Mouse (Mus musculus): ENCODE results near the gene Apon. TPM values are rescaled to one million over a fixed set of nuclear protein-coding genes. Genes with fewer than 3 reads are reported as not detected.

Gene Apon
- polyA plus RNA-seq, 2 experiments, result 0.30 to 0.72 TPM

DNA sequence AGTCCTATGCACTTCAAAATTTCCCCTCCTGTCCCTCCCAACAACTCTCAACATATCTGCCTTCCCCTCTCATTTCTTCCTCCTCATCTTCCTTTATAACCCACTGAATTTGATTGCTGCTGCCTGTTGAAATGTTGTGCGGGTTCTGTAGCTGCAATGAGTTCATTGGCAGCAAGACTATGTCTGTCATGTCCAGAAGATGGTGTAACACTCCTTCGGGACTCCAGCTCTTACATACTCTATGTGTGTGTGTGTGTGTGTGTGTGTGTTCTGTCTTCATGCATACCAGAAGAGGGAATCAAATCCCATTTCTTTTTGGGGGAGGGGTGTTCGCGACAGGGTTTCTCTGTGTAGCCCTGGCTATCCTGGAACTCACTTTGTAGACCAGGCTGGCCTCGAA, 38.9 kb upstream of the Apon start:
- no peaks in the 10 kb centered on the region for H3K36me3 ChIP-seq (ENCODE audit: control insufficient read depth, insufficient read depth, low read length)
- no peak for ATAC-seq (ENCODE audit: low FRiP score, low read depth)
- H3K27ac ChIP-seq (replicated peaks; ENCODE audit: low read depth, low read length), result no peak overlapping the region
- DNase-seq (ENCODE audit: low spot score), result no peak
- no peak overlapping the region for H3K9ac ChIP-seq (ENCODE audit: low read depth, low read length, severe bottlenecking)
- peaks cover 5% of the 10 kb centered on the region for H3K4me1 ChIP-seq (ENCODE audit: control insufficient read depth, insufficient read depth, low read length)
- 81% methylated on average over 5 of the region's 5 CpGs for WGBS
- no peaks in the 10 kb centered on the region for H3K9me3 ChIP-seq (ENCODE audit: control insufficient read depth, low read length)
- H3K4me3 ChIP-seq (replicated peaks; ENCODE audit: low read length), result no peak overlapping the region
- no peak overlapping the region for H3K4me2 ChIP-seq (replicated peaks; ENCODE audit: low read depth, low read length, severe bottlenecking)
- no peaks in the 10 kb centered on the region for H3K27me3 ChIP-seq (ENCODE audit: control insufficient read depth, insufficient read depth, low read length)
- no peak for TF ChIP-seq POLR2A (IDR thresholded peaks at IDR 0.05; ENCODE audit: borderline replicate concordance, extremely low read depth, insufficient read depth, insufficient read length)

DNA sequence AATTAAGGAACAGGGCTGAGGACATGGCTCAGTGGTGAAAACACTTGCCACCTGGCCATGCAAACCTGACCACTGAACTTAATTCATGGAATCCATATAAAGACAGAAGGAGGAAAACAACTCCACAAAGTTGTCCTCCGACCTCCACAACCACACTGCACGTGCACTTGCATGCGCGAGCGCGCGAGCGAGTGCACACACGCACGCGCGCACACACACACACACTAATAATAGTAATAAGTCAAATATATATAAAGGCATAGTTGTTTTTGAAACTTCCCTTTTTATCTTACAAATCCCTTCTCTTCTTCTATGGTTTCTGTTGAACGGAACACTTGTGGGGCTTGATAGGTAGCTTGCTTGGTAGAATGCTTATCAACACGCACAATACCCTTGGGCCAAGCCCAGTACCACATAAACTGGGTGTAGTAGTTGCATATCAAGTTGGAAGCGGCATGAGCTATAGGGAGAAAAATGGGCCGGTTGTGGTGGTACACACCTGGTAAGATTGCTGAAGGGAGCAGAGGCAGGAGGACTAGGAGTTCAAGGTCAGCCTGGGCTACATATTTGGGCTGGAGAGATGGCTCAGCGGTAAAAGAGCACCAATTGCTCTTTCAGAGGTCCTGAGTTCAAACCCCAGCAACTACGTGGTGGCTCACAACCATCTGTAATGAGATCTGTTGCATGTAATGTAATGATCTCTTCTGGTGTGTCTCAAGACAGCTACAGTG, 35.3 kb upstream of the Apon start:
- H3K9me3 ChIP-seq (ENCODE audit: control insufficient read depth, low read length), result no peaks in the 10 kb centered on the region
- H3K9ac ChIP-seq (ENCODE audit: low read depth, low read length, severe bottlenecking), result no peak overlapping the region
- no peak for ATAC-seq (ENCODE audit: low FRiP score, low read depth)
- H3K36me3 ChIP-seq (ENCODE audit: control insufficient read depth, insufficient read depth, low read length), result no peaks in the 10 kb centered on the region
- H3K4me2 ChIP-seq (replicated peaks; ENCODE audit: low read depth, low read length, severe bottlenecking), result no peak overlapping the region
- H3K4me3 ChIP-seq (replicated peaks; ENCODE audit: low read length), result no peak overlapping the region
- no peaks in the 10 kb centered on the region for H3K27me3 ChIP-seq (ENCODE audit: control insufficient read depth, insufficient read depth, low read length)
- no peak overlapping the region for H3K27ac ChIP-seq (replicated peaks; ENCODE audit: low read depth, low read length)
- DNase-seq (ENCODE audit: low spot score), result no peak
- WGBS, result 94% methylated on average over 18 of the region's 18 CpGs
- TF ChIP-seq POLR2A (IDR thresholded peaks at IDR 0.05; ENCODE audit: borderline replicate concordance, extremely low read depth, insufficient read depth, insufficient read length), result no peak
- H3K4me1 ChIP-seq (ENCODE audit: control insufficient read depth, insufficient read depth, low read length), result no peaks in the 10 kb centered on the region

DNA sequence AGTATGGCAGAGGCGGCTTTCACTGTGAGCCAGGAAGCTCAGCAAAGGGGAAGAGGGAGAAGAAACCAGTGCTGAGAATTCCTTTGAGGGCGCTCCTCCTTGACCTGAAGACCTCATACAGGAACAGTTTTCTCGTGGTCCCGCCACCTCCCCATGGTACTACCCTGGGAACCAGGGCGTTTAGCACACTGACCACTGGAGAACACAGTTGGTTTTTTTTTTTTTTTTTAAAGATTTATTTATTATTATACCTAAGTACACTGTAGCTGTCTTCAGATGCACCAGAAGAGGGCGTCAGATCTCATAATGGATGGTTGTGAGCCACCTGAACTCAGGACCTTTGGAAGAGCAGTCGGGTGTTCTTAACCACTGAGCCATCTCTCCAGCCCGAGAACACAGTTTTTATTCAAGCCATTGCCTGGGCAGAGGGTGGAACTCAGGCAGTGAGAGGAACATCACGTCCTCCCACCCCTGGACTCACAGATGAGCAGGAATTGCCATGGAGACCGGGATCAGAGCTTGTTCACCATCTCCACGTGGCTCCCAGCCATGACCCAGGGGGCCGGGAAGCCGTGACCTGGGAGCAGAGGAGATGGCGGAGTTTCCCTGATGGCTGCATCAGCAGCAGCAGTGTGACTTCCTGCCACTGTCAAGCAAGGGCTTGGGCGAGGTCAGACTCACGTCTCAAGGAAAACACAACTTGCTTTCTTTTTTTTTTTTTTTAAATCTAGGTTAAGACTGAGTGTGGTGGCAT, 32.2 kb upstream of the Apon start:
- no peaks in the 10 kb centered on the region for H3K9me3 ChIP-seq (ENCODE audit: control insufficient read depth, low read length)
- no peak overlapping the region for H3K9ac ChIP-seq (ENCODE audit: low read depth, low read length, severe bottlenecking)
- no peak for TF ChIP-seq POLR2A (IDR thresholded peaks at IDR 0.05; ENCODE audit: borderline replicate concordance, extremely low read depth, insufficient read depth, insufficient read length)
- H3K4me3 ChIP-seq (replicated peaks; ENCODE audit: low read length), result no peak overlapping the region
- H3K27me3 ChIP-seq (ENCODE audit: control insufficient read depth, insufficient read depth, low read length), result no peaks in the 10 kb centered on the region
- no peak for ATAC-seq (ENCODE audit: low FRiP score, low read depth)
- H3K4me1 ChIP-seq (ENCODE audit: control insufficient read depth, insufficient read depth, low read length), result peaks cover 11% of the 10 kb centered on the region
- H3K4me2 ChIP-seq (replicated peaks; ENCODE audit: low read depth, low read length, severe bottlenecking), result no peak overlapping the region
- H3K27ac ChIP-seq (replicated peaks; ENCODE audit: low read depth, low read length), result no peak overlapping the region
- no peak for DNase-seq (ENCODE audit: low spot score)
- H3K36me3 ChIP-seq (ENCODE audit: control insufficient read depth, insufficient read depth, low read length), result no peaks in the 10 kb centered on the region
- WGBS, result 59% methylated on average over 16 of the region's 16 CpGs

DNA sequence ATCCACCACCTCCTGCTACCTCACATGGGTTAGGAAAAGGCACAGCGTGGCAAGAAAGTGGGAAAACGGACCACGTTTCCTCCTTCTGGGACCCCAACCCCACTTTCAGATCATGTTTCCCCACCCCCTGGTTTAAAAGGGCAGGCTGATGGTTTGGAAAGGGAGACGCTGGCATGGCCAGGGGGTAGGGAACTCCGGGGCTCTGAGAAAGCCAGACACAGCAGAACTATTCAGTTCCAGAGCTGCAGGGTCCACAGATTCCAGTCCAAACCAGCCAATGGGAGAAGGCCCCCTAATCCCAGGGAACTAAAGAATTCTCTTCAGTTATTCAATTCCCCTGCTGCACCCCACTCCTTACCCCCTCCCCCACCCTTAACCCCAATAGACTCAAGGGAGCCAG, 28.8 kb upstream of the Apon start:
- Histone ChIP-seq H3K4me2 (replicated peaks; ENCODE audit: low read depth, low read length, severe bottlenecking) (no peak overlapping the region), H3K36me3 (ENCODE audit: control insufficient read depth, insufficient read depth, low read length) (no peaks in the 10 kb centered on the region), H3K27ac (replicated peaks; ENCODE audit: low read depth, low read length) (peak overlapping the region; percentile 35; the same call in 1 of the 2 replicates), H3K9ac (ENCODE audit: low read depth, low read length, severe bottlenecking) (peak overlapping the region; percentile 26; the same call in 1 of the 2 replicates), H3K9me3 (ENCODE audit: control insufficient read depth, low read length) (no peaks in the 10 kb centered on the region), H3K4me3 (replicated peaks; ENCODE audit: low read length) (no peak overlapping the region), H3K4me1 (ENCODE audit: control insufficient read depth, insufficient read depth, low read length) (peaks cover 16% of the 10 kb centered on the region), H3K27me3 (ENCODE audit: control insufficient read depth, insufficient read depth, low read length) (no peaks in the 10 kb centered on the region)
- ATAC-seq (ENCODE audit: low FRiP score, low read depth) (peak; percentile 67; the same call in 1 of the 2 replicates), DNase-seq (ENCODE audit: low spot score) (no peak)
- no peak for TF ChIP-seq POLR2A (IDR thresholded peaks at IDR 0.05; ENCODE audit: borderline replicate concordance, extremely low read depth, insufficient read depth, insufficient read length)
- WGBS, result 33% methylated on average over 5 of the region's 5 CpGs

DNA sequence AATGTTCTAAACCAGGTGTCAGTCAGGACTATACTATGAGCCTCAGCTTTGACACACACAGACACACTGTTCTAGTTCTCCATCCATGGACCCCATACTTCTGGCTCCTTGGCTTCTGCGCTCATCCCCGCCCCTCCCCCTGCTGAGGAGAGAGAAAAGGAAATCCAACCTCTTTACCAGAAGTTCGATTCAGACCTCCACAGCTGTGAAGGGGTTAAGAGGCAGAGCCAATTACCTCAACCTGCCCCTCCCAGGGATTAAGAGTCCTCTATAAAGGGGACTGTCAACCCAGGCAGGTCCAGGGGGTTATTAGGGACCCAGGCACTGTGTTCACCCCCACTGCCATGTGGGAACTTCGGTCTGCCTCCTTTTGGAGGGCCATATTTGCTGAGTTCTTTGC, 28.4 kb upstream of the Apon start, which contains the start of gene Mip:
Gene Mip (plus strand): TSS at position 301 of the 400 bp plus-strand sequence.
- DNase-seq (ENCODE audit: low spot score) (no peak), ATAC-seq (ENCODE audit: low FRiP score, low read depth) (peak; percentile 13; the same call in 1 of the 2 replicates)
- H3K9ac ChIP-seq (ENCODE audit: low read depth, low read length, severe bottlenecking), result peak within 1 kb of the TSS; percentile 26; the same call in 1 of the 2 replicates
- 49% methylated on average over 4 of the region's 4 CpGs for WGBS
- peak within 1 kb of the TSS; percentile 68 for H3K27ac ChIP-seq (replicated peaks; ENCODE audit: low read depth, low read length)
- H3K4me2 ChIP-seq (replicated peaks; ENCODE audit: low read depth, low read length, severe bottlenecking), result no peak within 1 kb of the TSS
- no peak within 1 kb of the TSS for H3K4me3 ChIP-seq (replicated peaks; ENCODE audit: low read length)
- no peaks in the 10 kb centered on the region for H3K36me3 ChIP-seq (ENCODE audit: control insufficient read depth, insufficient read depth, low read length)
- H3K4me1 ChIP-seq (ENCODE audit: control insufficient read depth, insufficient read depth, low read length), result peaks cover 16% of the 10 kb centered on the region
- no peaks in the 10 kb centered on the region for H3K9me3 ChIP-seq (ENCODE audit: control insufficient read depth, low read length)
- no peaks in the 10 kb centered on the region for H3K27me3 ChIP-seq (ENCODE audit: control insufficient read depth, insufficient read depth, low read length)
- no peak for TF ChIP-seq POLR2A (IDR thresholded peaks at IDR 0.05; ENCODE audit: borderline replicate concordance, extremely low read depth, insufficient read depth, insufficient read length)
